Mouse (Mus musculus) CD4-positive, CD25-positive, alpha-beta regulatory T cell, adult 2 months (primary cell): ENCODE measurements at regions not wholly inside any gene's neighbourhood (a gene's known extent, or its start where the extent isn't known, plus 50 kb on each side); places are given as distances from the start of the nearest gene placed in this dataset.

ENCODE experiments used
- DNase-seq: peaks from one replicate; pipeline ENCODE4 v3.0.0-alpha.2; 2012; ENCODE audit warnings: low read depth, low spot score

- peak; percentile 32 for DNase-seq
These were observed 273.5 kb downstream of the Prex1 start for GRCm38 (mm10) chr2:166439847-166440775.

GRCm38 (mm10) chr2:166438207-166438606 lies 275.4 kb downstream of the Prex1 start:
- DNase-seq: no peak

GRCm38 (mm10) chr2:166434554-166434953 lies 279.1 kb downstream of the Prex1 start:
- no peak for DNase-seq

- no peak for DNase-seq
These were observed 278.3 kb upstream of the Sulf2 start for GRCm38 (mm10) chr2:166433655-166434333.

GRCm38 (mm10) chr2:166432948-166433654 lies 277.6 kb upstream of the Sulf2 start:
- no peak for DNase-seq

GRCm38 (mm10) chr2:166432531-166432930 lies 277.1 kb upstream of the Sulf2 start:
- DNase-seq: no peak

GRCm38 (mm10) chr2:166429918-166430317 lies 274.5 kb upstream of the Sulf2 start:
- no peak for DNase-seq

- no peak for DNase-seq
These were observed 274.0 kb upstream of the Sulf2 start for GRCm38 (mm10) chr2:166429494-166429893.

- no peak for DNase-seq
These were observed 271.9 kb upstream of the Sulf2 start for GRCm38 (mm10) chr2:166427390-166427789.

- DNase-seq: no peak
These were observed 271.5 kb upstream of the Sulf2 start for GRCm38 (mm10) chr2:166426960-166427359.

GRCm38 (mm10) chr2:166426457-166426856 lies 271.0 kb upstream of the Sulf2 start:
- DNase-seq: no peak

GRCm38 (mm10) chr2:166425141-166425540 lies 269.7 kb upstream of the Sulf2 start:
- no peak for DNase-seq

- DNase-seq: no peak
These were observed 267.7 kb upstream of the Sulf2 start for GRCm38 (mm10) chr2:166423132-166423660.

GRCm38 (mm10) chr2:166420275-166420674 lies 264.8 kb upstream of the Sulf2 start:
- no peak for DNase-seq

GRCm38 (mm10) chr2:166419271-166419670 lies 263.8 kb upstream of the Sulf2 start:
- no peak for DNase-seq

GRCm38 (mm10) chr2:166418279-166418678 lies 262.8 kb upstream of the Sulf2 start:
- no peak for DNase-seq

GRCm38 (mm10) chr2:166417628-166418027 lies 262.2 kb upstream of the Sulf2 start:
- DNase-seq: no peak

GRCm38 (mm10) chr2:166415481-166415965 lies 260.1 kb upstream of the Sulf2 start:
- DNase-seq: no peak

- no peak for DNase-seq
These were observed 259.4 kb upstream of the Sulf2 start for GRCm38 (mm10) chr2:166414856-166415255.

GRCm38 (mm10) chr2:166412031-166412858 lies 256.8 kb upstream of the Sulf2 start:
- no peak for DNase-seq

- no peak for DNase-seq
These were observed 253.9 kb upstream of the Sulf2 start for GRCm38 (mm10) chr2:166409391-166409790.
